Mouse (Mus musculus) lung, embryonic 15.5 days (tissue): ENCODE measurements around the gene Dennd6b. TPM values are rescaled to one million over a fixed set of nuclear protein-coding genes. Genes with fewer than 3 reads are reported as not detected.

Source experiments
- ATAC-seq: fragments of 200-750 bp; cut with Nextera tagmentation; 2 replicates; pipeline ENCODE4 v1.8.0; 2017; ENCODE audit warnings: moderate number of reproducible peaks, borderline replicate concordance; ENCODE audit not compliant: low FRiP score, low TSS enrichment; ENCODE audit errors: extremely low read depth
- H3K27ac ChIP-seq: fragments of 300-500 bp; sonication (generic); 2 replicates; pipeline ENCODE4 v1.5.1; 2015; ENCODE audit warnings: moderate library complexity, mild to moderate bottlenecking, inconsistent platforms
- H3K27me3 ChIP-seq: fragments of 300-500 bp; sonication (generic); 2 replicates; pipeline ENCODE4 v1.6.1; 2015; ENCODE audit warnings: inconsistent platforms
- H3K36me3 ChIP-seq: fragments of 300-500 bp; sonication (generic); 2 replicates; pipeline ENCODE4 v1.6.1; 2015; ENCODE audit warnings: inconsistent platforms
- H3K4me1 ChIP-seq: fragments of 300-500 bp; sonication (generic); 2 replicates; pipeline ENCODE4 v1.6.1; 2015; ENCODE audit warnings: inconsistent platforms
- H3K4me2 ChIP-seq: fragments of 300-500 bp; sonication (generic); 2 replicates; pipeline ENCODE4 v1.6.1; 2015; ENCODE audit warnings: inconsistent platforms, mild to moderate bottlenecking, moderate library complexity
- H3K4me3 ChIP-seq: fragments of 300-500 bp; sonication (generic); 2 replicates; pipeline ENCODE4 v1.5.1; 2015; ENCODE audit warnings: mild to moderate bottlenecking, inconsistent platforms
- H3K9ac ChIP-seq: fragments of 300-500 bp; sonication (generic); 2 replicates; pipeline ENCODE4 v1.6.1; 2015; ENCODE audit warnings: inconsistent platforms
- H3K9me3 ChIP-seq: fragments of 300-500 bp; sonication (generic); 2 replicates; pipeline ENCODE4 v1.6.1; 2016; ENCODE audit warnings: inconsistent platforms
- WGBS: fragments of 180-500 bp; shearing (Covaris S2); methylation state at CpG from one replicate; pipeline ENCODE4 v1.1.7; 2015; 5-methylcytosine and 5-hydroxymethylcytosine counted together
- polyA plus RNA-seq: library from polyadenylated mRNA; unstranded; fragments of >200 nt; fragmentation: Nextera tagmentation; extraction: Ambion mirVana; gene quantifications from 2 replicates; pipeline ENCODE4 v1.2.1, GENCODE M21; 2015

Dennd6b gene
- polyA plus RNA-seq, 1 experiment from 2014 or later: 11.8 TPM

GRCm38 (mm10) chr15:89209886-89210761, 13.8 kb upstream of the Dennd6b start:
- H3K4me2 ChIP-seq: peak overlapping the region; percentile 87
- no peaks in the 10 kb centered on the region for H3K9me3 ChIP-seq
- peak overlapping the region; percentile 89 for H3K27ac ChIP-seq
- H3K4me3 ChIP-seq: peak overlapping the region; percentile 95
- peaks cover 14% of the 10 kb centered on the region for H3K4me1 ChIP-seq
- no peaks in the 10 kb centered on the region for H3K36me3 ChIP-seq
- ATAC-seq: no peak
- WGBS: 12% methylated on average over 22 of the region's 22 CpGs
- peak overlapping the region; percentile 39 for H3K9ac ChIP-seq
- H3K27me3 ChIP-seq: no peaks in the 10 kb centered on the region

GRCm38 (mm10) chr15:89207457-89207856, 11.2 kb upstream of the Dennd6b start:
- WGBS: 75% methylated on average over 4 of the region's 4 CpGs

GRCm38 (mm10) chr15:89197056-89197455, 760 bp upstream of the Dennd6b start:
- ATAC-seq: no peak
- Histone ChIP-seq H3K4me3 (peak overlapping the region; percentile 90), H3K27me3 (no peaks in the 10 kb centered on the region), H3K9me3 (no peaks in the 10 kb centered on the region), H3K36me3 (no peaks in the 10 kb centered on the region), H3K4me1 (peaks cover 16% of the 10 kb centered on the region), H3K27ac (peak overlapping the region; percentile 56; the same call in 1 of the 2 replicates), H3K4me2 (peak overlapping the region; percentile 78), H3K9ac (peak overlapping the region; percentile 48)
- WGBS: 62% methylated on average over 15 of the region's 15 CpGs

More at GRCm38 (mm10) chr15:89207457-89207856, 11.2 kb upstream of the Dennd6b start:
- Histone ChIP-seq H3K9me3 (peaks cover 4% of the 10 kb centered on the region; the same call in 1 of the 2 replicates), H3K27me3 (no peaks in the 10 kb centered on the region), H3K27ac (no peak overlapping the region), H3K4me1 (peaks cover 8% of the 10 kb centered on the region), H3K4me2 (no peak overlapping the region), H3K9ac (no peak overlapping the region), H3K4me3 (no peak overlapping the region), H3K36me3 (no peaks in the 10 kb centered on the region)
- ATAC-seq: no peak

GRCm38 (mm10) chr15:89195690-89196312, 495 bp downstream of the Dennd6b start:
- Histone ChIP-seq H3K36me3 (no peaks in the 10 kb centered on the region), H3K27me3 (no peaks in the 10 kb centered on the region), H3K4me2 (peak overlapping the region; percentile 78), H3K9ac (peak overlapping the region; percentile 97), H3K4me1 (peaks cover 16% of the 10 kb centered on the region), H3K9me3 (no peaks in the 10 kb centered on the region), H3K27ac (peak overlapping the region; percentile 98), H3K4me3 (peak overlapping the region; percentile 90)
- ATAC-seq: peak; percentile 96
- WGBS: under 1% methylated on average over 25 of the region's 25 CpGs

GRCm38 (mm10) chr15:89195261-89195681, 1.0 kb downstream of the Dennd6b start:
- H3K27ac ChIP-seq: peak overlapping the region; percentile 98
- 42% methylated on average over 6 of the region's 6 CpGs for WGBS
- H3K9me3 ChIP-seq: no peaks in the 10 kb centered on the region
- ATAC-seq: no peak; the same call in 1 of the 2 replicates
- H3K9ac ChIP-seq: peak overlapping the region; percentile 97
- H3K4me3 ChIP-seq: peak overlapping the region; percentile 90
- peaks cover 16% of the 10 kb centered on the region for H3K4me1 ChIP-seq
- H3K36me3 ChIP-seq: no peaks in the 10 kb centered on the region
- no peaks in the 10 kb centered on the region for H3K27me3 ChIP-seq
- peak overlapping the region; percentile 78 for H3K4me2 ChIP-seq

GRCm38 (mm10) chr15:89184937-89185227, 11.4 kb downstream of the Dennd6b start:
- WGBS: 84% methylated on average over 5 of the region's 5 CpGs
- Histone ChIP-seq H3K36me3 (no peaks in the 10 kb centered on the region), H3K4me2 (no peak overlapping the region), H3K27ac (no peak overlapping the region), H3K27me3 (no peaks in the 10 kb centered on the region), H3K4me1 (peaks cover 21% of the 10 kb centered on the region), H3K4me3 (no peak overlapping the region), H3K9me3 (no peaks in the 10 kb centered on the region), H3K9ac (no peak overlapping the region)
- ATAC-seq: no peak

GRCm38 (mm10) chr15:89184141-89184936, 12.0 kb downstream of the Dennd6b start:
- ATAC-seq: no peak
- Histone ChIP-seq H3K4me3 (no peak overlapping the region), H3K4me2 (no peak overlapping the region), H3K9ac (no peak overlapping the region), H3K36me3 (no peaks in the 10 kb centered on the region), H3K27ac (no peak overlapping the region), H3K9me3 (no peaks in the 10 kb centered on the region), H3K4me1 (peaks cover 21% of the 10 kb centered on the region), H3K27me3 (no peaks in the 10 kb centered on the region)
- 67% methylated on average over 5 of the region's 5 CpGs for WGBS

- no peak overlapping the region for H3K4me2 ChIP-seq
- H3K4me1 ChIP-seq: peaks cover 36% of the 10 kb centered on the region
- 68% methylated on average over 5 of the region's 5 CpGs for WGBS
- H3K4me3 ChIP-seq: no peak overlapping the region
- no peaks in the 10 kb centered on the region for H3K9me3 ChIP-seq
- no peaks in the 10 kb centered on the region for H3K27me3 ChIP-seq
- ATAC-seq: no peak
- H3K27ac ChIP-seq: peak overlapping the region; percentile 96
- H3K9ac ChIP-seq: no peak overlapping the region
- H3K36me3 ChIP-seq: no peaks in the 10 kb centered on the region
Measured at GRCm38 (mm10) chr15:89182842-89183241, 13.5 kb downstream of the Dennd6b start.

- ATAC-seq: no peak
- peak overlapping the region; percentile 96; the same call in 1 of the 2 replicates for H3K4me2 ChIP-seq
- H3K9ac ChIP-seq: no peak overlapping the region
- peak overlapping the region; percentile 96 for H3K27ac ChIP-seq
- peaks cover 41% of the 10 kb centered on the region for H3K4me1 ChIP-seq
- no peak overlapping the region for H3K4me3 ChIP-seq
- 31% methylated on average over 6 of the region's 6 CpGs for WGBS
- H3K9me3 ChIP-seq: no peaks in the 10 kb centered on the region
- no peaks in the 10 kb centered on the region for H3K36me3 ChIP-seq
- H3K27me3 ChIP-seq: no peaks in the 10 kb centered on the region
Measured at GRCm38 (mm10) chr15:89182328-89182741, 14.0 kb downstream of the Dennd6b start.

GRCm38 (mm10) chr15:89181561-89182270, 14.6 kb downstream of the Dennd6b start:
- H3K27me3 ChIP-seq: no peaks in the 10 kb centered on the region
- ATAC-seq: no peak
- WGBS: 54% methylated on average over 10 of the region's 10 CpGs
- peaks cover 47% of the 10 kb centered on the region for H3K4me1 ChIP-seq
- no peaks in the 10 kb centered on the region for H3K36me3 ChIP-seq
- H3K9ac ChIP-seq: peak overlapping the region; percentile 85
- peak overlapping the region; percentile 96 for H3K4me2 ChIP-seq
- H3K27ac ChIP-seq: peak overlapping the region; percentile 96
- H3K9me3 ChIP-seq: no peaks in the 10 kb centered on the region
- peak overlapping the region; percentile 87 for H3K4me3 ChIP-seq

GRCm38 (mm10) chr15:89180571-89181229, 15.6 kb downstream of the Dennd6b start, which contains the start of gene Plxnb2:
Gene Plxnb2 (minus strand): TSS chr15:89180788.
- Histone ChIP-seq H3K27ac (peak within 1 kb of the TSS; percentile 96), H3K9me3 (no peaks in the 10 kb centered on the region), H3K27me3 (no peaks in the 10 kb centered on the region), H3K4me1 (peaks cover 57% of the 10 kb centered on the region), H3K36me3 (no peaks in the 10 kb centered on the region), H3K4me3 (peak within 1 kb of the TSS; percentile 87), H3K4me2 (peak within 1 kb of the TSS; percentile 96), H3K9ac (peak within 1 kb of the TSS; percentile 85)
- 1% methylated on average over 61 of the region's 72 CpGs for WGBS
- ATAC-seq: peak; percentile 84
